Mouse (Mus musculus) myocyte (in vitro differentiated cells): ENCODE data around the gene Stard7.

Source experiments
- CEBPB ChIP-seq: IDR thresholded peaks from 2 replicates; pipeline ENCODE4 v1.6.1; 2011; ENCODE audit warnings: mild to moderate bottlenecking, moderate library complexity; ENCODE audit not compliant: poor library complexity, insufficient read depth, severe bottlenecking
- E2F4 ChIP-seq: IDR thresholded peaks from one replicate; pipeline ENCODE4 v1.6.1; 2011; ENCODE audit warnings: mild to moderate bottlenecking, control low read depth, moderate library complexity; ENCODE audit not compliant: insufficient read depth
- MAX ChIP-seq: IDR thresholded peaks from one replicate; pipeline ENCODE4 v1.6.1; 2011; ENCODE audit warnings: low read depth, mild to moderate bottlenecking, control low read depth
- MYOD1 ChIP-seq, 3 experiments: IDR thresholded peaks; one replicate each; pipeline ENCODE4 v1.6.1; 2011; ENCODE audit warnings: control low read depth in 2 of 3, low read depth in 2 of 3, mild to moderate bottlenecking in 2 of 3, moderate library complexity in 1 of 3; ENCODE audit not compliant: insufficient read length in 2 of 3, control insufficient read depth in 1 of 3
- MYOG ChIP-seq, 3 experiments: IDR thresholded peaks; one replicate each; pipeline ENCODE4 v1.6.1; 2011; ENCODE audit warnings: control low read depth in 2 of 3, low read depth in 2 of 3, mild to moderate bottlenecking in 2 of 3; ENCODE audit not compliant: insufficient read length in 2 of 3, control insufficient read depth in 1 of 3, insufficient read depth in 1 of 3
- POLR2A ChIP-seq: IDR thresholded peaks from one replicate; pipeline ENCODE4 v1.6.1; 2011; ENCODE audit warnings: low read depth, mild to moderate bottlenecking, control low read depth, moderate library complexity; ENCODE audit not compliant: insufficient read length
- POLR2AphosphoS2 ChIP-seq: IDR thresholded peaks from one replicate; pipeline ENCODE4 v1.6.1; 2011; ENCODE audit warnings: low read depth, control low read depth; ENCODE audit not compliant: insufficient read length
- REST ChIP-seq: IDR thresholded peaks from one replicate; pipeline ENCODE4 v1.6.1; 2011; ENCODE audit warnings: mild to moderate bottlenecking, control low read depth, moderate library complexity; ENCODE audit not compliant: insufficient read depth, insufficient read length
- SRF ChIP-seq: IDR thresholded peaks from one replicate; pipeline ENCODE4 v1.6.1; 2011; ENCODE audit warnings: low read depth; ENCODE audit not compliant: control insufficient read depth, insufficient read length
- TCF12 ChIP-seq: IDR thresholded peaks from one replicate; pipeline ENCODE4 v1.6.1; 2011; ENCODE audit warnings: mild to moderate bottlenecking, control low read depth; ENCODE audit not compliant: poor library complexity, insufficient read depth, severe bottlenecking
- TCF3 ChIP-seq: IDR thresholded peaks from one replicate; pipeline ENCODE4 v1.6.1; 2011; ENCODE audit warnings: low read depth, control low read depth; ENCODE audit not compliant: insufficient read length
- USF1 ChIP-seq: IDR thresholded peaks from one replicate; pipeline ENCODE4 v1.6.1; 2011; ENCODE audit warnings: low read depth, mild to moderate bottlenecking, control low read depth, moderate library complexity

GRCm38 (mm10) chr2:127272806-127273205 lies 2.8 kb downstream of the Stard7 start:
- TF ChIP-seq TCF3 = no peak
- TF ChIP-seq USF1 = no peak
- no peak for TF ChIP-seq POLR2A
- TF ChIP-seq MAX = no peak
- no peak for TF ChIP-seq CEBPB
- TF ChIP-seq MYOD1 (IDR thresholded peaks at IDR 0.05; ENCODE audit: control insufficient read depth in 1 of 3, insufficient read length in 2 of 3, low read depth in 2 of 3) = no peak
- no peak for TF ChIP-seq REST
- no peak for TF ChIP-seq TCF12
- TF ChIP-seq SRF = no peak
- TF ChIP-seq POLR2AphosphoS2 = no peak
- TF ChIP-seq MYOG (IDR thresholded peaks at IDR 0.05; ENCODE audit: control insufficient read depth in 1 of 3, insufficient read depth in 1 of 3, insufficient read length in 2 of 3, low read depth in 2 of 3) = no peak
- no peak for TF ChIP-seq E2F4
